Mouse (Mus musculus) midbrain, postnatal 0 days (tissue): ENCODE measurements around the gene Scp2. TPM values are rescaled to one million over a fixed set of nuclear protein-coding genes. Genes with fewer than 3 reads are reported as not detected.
A peak's percentile ranks its signal among the peaks of the same experiment; 100 is the strongest.

Source experiments
- ATAC-seq: fragments of 200-750 bp; cut with Nextera tagmentation; 2 replicates; pipeline ENCODE4 v1.8.0; 2017; ENCODE audit warnings: moderate number of reproducible peaks, mild to moderate bottlenecking, moderate TSS enrichment, moderate library complexity; ENCODE audit not compliant: low FRiP score
- DNase-seq: peaks from one replicate; pipeline ENCODE4 v3.0.0-alpha.2; 2015; ENCODE audit warnings: low spot score
- H3K27ac ChIP-seq: fragments of 300-500 bp; sonication (generic); 2 replicates; pipeline ENCODE4 v1.5.1; 2014; ENCODE audit warnings: low read depth, mild to moderate bottlenecking, low read length, mixed read lengths
- H3K27me3 ChIP-seq: fragments of 300-500 bp; sonication (generic); 2 replicates; pipeline ENCODE4 v1.6.1; 2014; ENCODE audit warnings: low read length, control low read depth, mixed read lengths; ENCODE audit not compliant: insufficient read depth
- H3K36me3 ChIP-seq: fragments of 300-500 bp; sonication (generic); 2 replicates; pipeline ENCODE4 v1.6.1; 2014; ENCODE audit warnings: low read length, control low read depth, mixed read lengths; ENCODE audit not compliant: insufficient read depth
- H3K4me1 ChIP-seq: fragments of 300-500 bp; sonication (generic); 2 replicates; pipeline ENCODE4 v1.6.1; 2014; ENCODE audit warnings: mild to moderate bottlenecking, control low read depth, antibody characterized with exemption, low read length, mixed read lengths; ENCODE audit not compliant: insufficient read depth
- H3K4me2 ChIP-seq: fragments of 300-500 bp; sonication (generic); 2 replicates; pipeline ENCODE4 v1.6.1; 2014; ENCODE audit warnings: low read depth, mild to moderate bottlenecking, low read length, mixed read lengths; ENCODE audit not compliant: poor library complexity, severe bottlenecking
- H3K4me3 ChIP-seq: fragments of 300-500 bp; sonication (generic); 2 replicates; pipeline ENCODE4 v1.5.1; 2014; ENCODE audit warnings: low read depth, mild to moderate bottlenecking, low read length, moderate library complexity
- H3K9ac ChIP-seq: fragments of 300-500 bp; sonication (generic); replicated peaks from 2 replicates; pipeline ENCODE4 v1.6.1; 2014; ENCODE audit warnings: mild to moderate bottlenecking, low read length, moderate library complexity, mixed read lengths; ENCODE audit not compliant: poor library complexity, severe bottlenecking
- H3K9me3 ChIP-seq: fragments of 300-500 bp; sonication (generic); 2 replicates; pipeline ENCODE4 v1.6.1; 2016; ENCODE audit warnings: low read length, control low read depth
- CTCF ChIP-seq: IDR thresholded peaks from 2 replicates; pipeline ENCODE4 v1.5.1; 2016; ENCODE audit warnings: antibody characterized with exemption, mild to moderate bottlenecking
- WGBS: fragments of 180-500 bp; shearing (Covaris S2); extraction: QIAGEN DNeasy Blood & Tissue Kit; methylation state at CpG from one replicate; pipeline ENCODE4 v1.1.7; 2014; 5-methylcytosine and 5-hydroxymethylcytosine counted together
- polyA plus RNA-seq: library from polyadenylated mRNA; unstranded; fragments of >200 nt; fragmentation: Nextera tagmentation; extraction: Ambion mirVana; gene quantifications from 2 replicates; pipeline ENCODE4 v1.2.1, GENCODE M21; 2015
- total RNA-seq: library from RNA; depleted of rRNA; stranded (reverse); fragments of >200 nt; gene quantifications from 2 replicates; pipeline ENCODE4 v1.2.3, GENCODE M21; 2014

Gene Scp2
- total and polyA plus RNA-seq, 2 experiments from 2014 or later = 133 to 202 TPM

- Histone ChIP-seq H3K9me3 (no peaks in the 10 kb centered on the region), H3K27me3 (no peaks in the 10 kb centered on the region), H3K36me3 (peaks cover 47% of the 10 kb centered on the region), H3K4me3 (no peak overlapping the region), H3K4me2 (no peak overlapping the region), H3K9ac (no peak overlapping the region), H3K4me1 (no peaks in the 10 kb centered on the region), H3K27ac (no peak overlapping the region)
- TF ChIP-seq CTCF = no peak
- 80% methylated on average over 10 of the region's 10 CpGs for WGBS
- no peak for ATAC-seq
- peak; percentile 77 for DNase-seq
Observed at GRCm38 (mm10) chr4:108051687-108052274, 93.0 kb downstream of the Scp2 start.

GRCm38 (mm10) chr4:108046136-108046535 lies 98.7 kb downstream of the Scp2 start:
- no peaks in the 10 kb centered on the region for H3K9me3 ChIP-seq
- ATAC-seq = no peak
- 89% methylated on average over 8 of the region's 8 CpGs for WGBS

GRCm38 (mm10) chr4:108045136-108046107 lies 99.4 kb downstream of the Scp2 start:
- Histone ChIP-seq H3K36me3 (peaks cover 26% of the 10 kb centered on the region), H3K9me3 (no peaks in the 10 kb centered on the region), H3K4me1 (no peaks in the 10 kb centered on the region), H3K27me3 (no peaks in the 10 kb centered on the region), H3K27ac (no peak overlapping the region), H3K4me3 (no peak overlapping the region), H3K4me2 (no peak overlapping the region), H3K9ac (no peak overlapping the region)
- no peak for ATAC-seq
- TF ChIP-seq CTCF = no peak
- WGBS = 76% methylated on average over 19 of the region's 19 CpGs
- no peak for DNase-seq

More at GRCm38 (mm10) chr4:108046136-108046535, 98.7 kb downstream of the Scp2 start:
- Histone ChIP-seq H3K36me3 (peaks cover 31% of the 10 kb centered on the region), H3K27me3 (no peaks in the 10 kb centered on the region), H3K27ac (no peak overlapping the region), H3K4me3 (no peak overlapping the region), H3K4me2 (no peak overlapping the region), H3K4me1 (no peaks in the 10 kb centered on the region), H3K9ac (no peak overlapping the region)
- peak; percentile 36 for DNase-seq
- no peak for TF ChIP-seq CTCF

- ATAC-seq (no peak), DNase-seq (no peak)
- WGBS = 78% methylated on average over 8 of the region's 8 CpGs
- H3K4me1 ChIP-seq = no peaks in the 10 kb centered on the region
- H3K4me2 ChIP-seq = no peak overlapping the region
- H3K27me3 ChIP-seq = peaks cover 5% of the 10 kb centered on the region; the same call in 1 of the 2 replicates
- H3K36me3 ChIP-seq = 0 out of 2 replicates have a peak, but pooled peaks cover 3% of the 10 kb centered on the region
- H3K9me3 ChIP-seq = no peaks in the 10 kb centered on the region
- no peak overlapping the region for H3K9ac ChIP-seq
- TF ChIP-seq CTCF = no peak
- H3K27ac ChIP-seq = no peak overlapping the region
- no peak overlapping the region for H3K4me3 ChIP-seq
Observed at GRCm38 (mm10) chr4:108037027-108037426, 107.8 kb downstream of the Scp2 start.

- H3K4me2 ChIP-seq = no peak overlapping the region
- H3K9ac ChIP-seq = no peak overlapping the region
- H3K27me3 ChIP-seq = peaks cover 26% of the 10 kb centered on the region
- no peak overlapping the region for H3K27ac ChIP-seq
- peaks cover 6% of the 10 kb centered on the region; the same call in 1 of the 2 replicates for H3K4me1 ChIP-seq
- WGBS = 89% methylated on average over 8 of the region's 8 CpGs
- no peak for TF ChIP-seq CTCF
- ATAC-seq = no peak
- no peaks in the 10 kb centered on the region for H3K36me3 ChIP-seq
- H3K4me3 ChIP-seq = no peak overlapping the region
- DNase-seq = no peak
- no peaks in the 10 kb centered on the region for H3K9me3 ChIP-seq
Observed at GRCm38 (mm10) chr4:108033041-108033764, 111.6 kb downstream of the Scp2 start.
